Mouse (Mus musculus): Measurements from ENCODE around the gene Elavl4. TPM values are rescaled to one million over a fixed set of nuclear protein-coding genes. Genes with fewer than 3 reads are reported as not detected.

Elavl4 gene
- total RNA-seq, 2 experiments from 2014 or later: 0.53 TPM; not detected in 1

DNA sequence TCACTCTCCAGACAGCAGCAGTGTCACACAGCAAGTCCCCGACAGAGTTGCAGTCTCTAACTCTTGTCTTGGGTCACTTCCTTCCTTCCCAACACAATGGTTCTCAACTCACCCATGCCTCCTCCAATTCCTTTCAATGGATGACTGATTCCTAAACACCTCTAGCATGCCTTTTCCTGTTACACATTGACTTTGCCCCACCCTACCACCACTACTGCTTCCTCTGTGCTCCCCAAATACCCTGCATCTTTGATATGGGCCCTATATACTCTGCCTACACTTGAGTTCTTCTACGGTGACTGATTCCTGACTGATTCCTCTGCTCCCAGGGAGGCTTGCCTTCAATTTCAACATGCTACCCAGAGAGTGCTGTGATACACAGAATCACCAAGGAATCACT is 153.1 kb downstream of the Elavl4 start:
- no peak for DNase-seq
- intact Hi-C loops (cut with DNase I): no loop called here

DNA sequence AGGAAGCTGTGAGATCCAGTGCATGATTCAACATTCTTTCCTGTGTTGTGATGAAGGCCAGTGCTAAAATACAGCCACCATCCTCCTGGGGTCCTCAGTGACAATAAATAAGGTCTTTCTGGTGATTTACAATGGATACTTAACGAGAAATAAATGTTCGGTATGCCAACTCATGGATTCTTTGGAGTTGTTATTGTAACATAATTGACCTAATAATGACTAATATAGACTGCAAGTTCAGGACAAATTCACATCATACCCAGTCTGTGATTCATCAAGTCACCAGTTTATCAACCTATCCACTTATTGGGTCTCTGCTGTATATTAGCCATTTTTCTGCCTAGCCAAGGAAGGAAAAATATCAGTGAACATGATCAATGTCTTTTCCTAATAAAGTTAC is 174.4 kb downstream of the Elavl4 start:
- no peak for DNase-seq
- intact Hi-C loops (cut with DNase I): no loop called here

DNA sequence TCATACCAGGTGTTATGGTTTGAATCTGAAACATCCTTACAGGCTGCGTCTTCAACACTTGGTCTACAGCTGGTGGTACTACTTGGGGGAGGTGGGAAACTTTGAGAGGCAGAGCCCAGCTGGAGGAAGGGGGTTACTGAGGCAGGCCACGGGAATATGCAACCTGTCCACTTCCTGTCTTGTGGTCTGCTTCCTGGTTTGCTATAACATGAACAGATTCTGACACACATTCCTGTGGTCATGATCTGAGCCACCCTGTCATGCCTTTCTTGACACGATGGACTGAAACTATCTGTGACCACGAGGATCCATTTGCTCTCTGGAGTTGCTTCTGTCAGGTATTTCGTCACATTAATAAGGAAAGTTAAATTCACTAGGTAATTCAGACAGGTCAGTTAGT is 179.7 kb downstream of the Elavl4 start:
- intact Hi-C loops (cut with DNase I): no loop called here

DNA sequence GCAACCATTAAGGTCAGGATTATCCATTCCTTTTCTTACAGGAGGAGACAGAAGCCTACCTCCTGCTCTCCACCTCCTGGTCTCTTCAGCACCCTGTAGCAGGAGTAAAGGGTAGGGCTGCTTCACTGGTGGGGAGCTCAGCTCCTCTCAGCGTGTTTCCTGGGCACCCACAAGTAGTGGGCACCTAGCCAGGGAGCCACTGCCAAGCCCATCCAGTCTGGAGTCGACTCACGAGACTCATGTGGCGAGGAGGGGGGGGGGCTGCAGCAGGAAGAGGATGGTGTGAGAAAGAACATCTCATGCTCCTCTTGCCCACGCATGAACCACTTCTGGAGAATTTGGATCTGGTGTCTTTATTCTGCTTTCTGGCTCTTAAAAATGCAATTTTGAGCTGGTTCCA is 186.5 kb downstream of the Elavl4 start:
- DNase-seq: no peak
- intact Hi-C loops (cut with DNase I): no loop called here

More for the DNA sequence above, 179.7 kb downstream of the Elavl4 start:
- no peak for DNase-seq

DNA sequence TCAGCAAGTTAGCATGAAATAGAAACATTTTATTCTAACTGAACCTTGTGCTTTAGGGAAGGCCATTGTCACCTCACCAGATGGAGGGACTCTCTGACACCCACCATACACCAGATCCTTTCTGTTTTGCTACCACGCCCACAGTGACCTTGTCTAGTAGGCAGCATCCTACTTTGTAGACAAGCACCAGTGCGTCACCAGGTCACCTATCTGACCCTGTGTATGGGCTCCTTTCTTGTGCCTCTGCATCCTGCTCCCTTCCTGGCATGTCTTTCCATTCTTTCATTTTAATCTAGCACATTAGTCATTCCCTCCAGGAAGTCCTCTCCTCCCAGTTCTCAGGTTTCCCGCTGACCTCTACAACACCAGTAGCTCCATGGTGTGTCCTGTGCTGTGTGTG is 190.1 kb downstream of the Elavl4 start:
- DNase-seq: no peak
- intact Hi-C loops (cut with DNase I): no loop called here

DNA sequence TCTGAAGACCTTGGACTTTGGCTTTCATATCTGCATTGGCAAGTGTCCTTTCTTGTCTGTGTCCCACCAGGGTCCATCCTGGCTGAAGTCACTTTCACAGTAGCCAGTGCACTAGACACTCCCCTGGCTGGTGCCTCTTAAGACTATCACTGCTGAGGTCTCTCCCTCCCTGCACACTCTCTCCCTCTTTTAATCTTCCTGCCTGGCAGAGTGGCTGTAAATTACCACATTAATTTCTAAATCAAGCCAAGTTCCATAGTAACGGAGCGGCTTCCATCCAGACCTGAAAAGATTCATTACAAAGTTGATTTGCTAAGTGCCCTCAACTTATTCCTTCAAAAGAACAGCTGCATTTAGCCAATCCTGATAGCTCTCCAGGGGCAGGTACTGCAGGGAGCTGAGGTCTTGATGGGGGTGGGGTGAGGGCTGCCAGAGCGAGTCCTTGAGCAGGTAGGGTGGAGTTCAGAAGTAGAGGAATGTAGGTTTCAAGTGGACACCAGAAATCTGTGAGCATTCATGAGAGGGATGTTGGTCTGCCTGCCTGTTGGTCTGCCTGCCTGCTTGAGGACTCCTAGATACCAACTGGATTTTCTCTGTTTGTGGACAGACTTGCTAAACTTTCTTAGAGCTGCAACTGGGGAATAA is 194.1 kb downstream of the Elavl4 start:
- intact Hi-C loops (cut with DNase I): no loop called here
- no peak for DNase-seq

DNA sequence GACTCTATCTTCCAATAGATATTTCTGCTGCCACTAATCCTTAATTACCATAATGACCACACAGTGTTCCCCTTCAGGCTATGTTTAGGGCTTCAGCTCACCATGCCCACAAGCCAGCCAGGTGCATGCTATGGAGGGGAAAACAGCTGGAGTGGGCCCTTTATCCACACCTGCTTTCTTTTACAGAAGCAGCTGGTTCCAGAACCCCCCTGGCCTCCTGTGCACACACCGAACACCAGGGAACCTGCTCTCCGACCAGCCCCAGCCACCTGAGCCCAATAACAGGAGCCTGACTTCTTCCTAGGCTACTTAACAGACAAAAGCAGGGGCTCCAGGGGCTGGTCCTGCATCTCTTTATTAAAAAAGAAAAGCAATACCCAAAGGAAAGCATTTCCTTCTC is 195.8 kb downstream of the Elavl4 start:
- no peak for DNase-seq
- intact Hi-C loops (cut with DNase I): no loop called here

Other genes with a start within 250 kb of the Elavl4 start
- under 1 TPM; 0.16 to 0.83 TPM for gene Agbl4, start 45.8 kb upstream of the Elavl4 start, total RNA-seq (2021)